Mouse (Mus musculus): ENCODE data around the gene Rplp0. TPM values are rescaled to one million over a fixed set of nuclear protein-coding genes. Genes with fewer than 3 reads are reported as not detected.

Rplp0 gene
- 1,459 and 1,525 TPM in 2 replicates for polyA plus RNA-seq (2015; fragmentation: Nextera tagmentation; extraction: Ambion mirVana)

GRCm38 (mm10) chr5:115559237-115560101, at the start of gene Rplp0:
Gene Rplp0 (plus strand): TSS chr5:115559467.
- Histone ChIP-seq H3K9ac (ENCODE audit: low read depth, low read length) (peak within 1 kb of the TSS; percentile 94), H3K27ac (peak within 1 kb of the TSS; percentile 88), H3K4me1 (replicated peaks; ENCODE audit: insufficient read depth, low read length) (peaks cover 6% of the 10 kb centered on the region; the same call in 1 of the 2 replicates), H3K9me3 (replicated peaks; ENCODE audit: low read length) (no peaks in the 10 kb centered on the region), H3K4me3 (replicated peaks; ENCODE audit: low read depth, low read length) (peak within 1 kb of the TSS; percentile 77), H3K36me3 (ENCODE audit: insufficient read depth, low read length) (peaks cover 27% of the 10 kb centered on the region), H3K27me3 (ENCODE audit: insufficient read depth, low read length) (no peaks in the 10 kb centered on the region), H3K4me2 (ENCODE audit: low read length) (peak within 1 kb of the TSS; percentile 77)
- TF ChIP-seq CTCF (IDR thresholded peaks at IDR 0.05; ENCODE audit: low read depth), result peak; percentile 99
- WGBS, result under 1% methylated on average over 76 of the region's 78 CpGs
- DNase-seq (ENCODE audit: low spot score), result peak; percentile 98
- peak; percentile 97 for ATAC-seq (replicated peaks; ENCODE audit: low FRiP score, low read depth)

- peak overlapping the region; percentile 31 for H3K9ac ChIP-seq (ENCODE audit: low read depth, low read length)
These were observed 49.2 kb upstream of the Rplp0 start for GRCm38 (mm10) chr5:115509790-115510689.

GRCm38 (mm10) chr5:115512375-115512774, 46.9 kb upstream of the Rplp0 start:
- Histone ChIP-seq H3K9me3 (replicated peaks; ENCODE audit: low read length) (no peaks in the 10 kb centered on the region), H3K27ac (no peak overlapping the region), H3K4me1 (replicated peaks; ENCODE audit: insufficient read depth, low read length) (peaks cover 39% of the 10 kb centered on the region), H3K27me3 (ENCODE audit: insufficient read depth, low read length) (no peaks in the 10 kb centered on the region), H3K9ac (ENCODE audit: low read depth, low read length) (no peak overlapping the region), H3K4me2 (ENCODE audit: low read length) (no peak overlapping the region), H3K4me3 (replicated peaks; ENCODE audit: low read depth, low read length) (no peak overlapping the region), H3K36me3 (ENCODE audit: insufficient read depth, low read length) (0 out of 2 replicates have a peak, but pooled peaks cover 4% of the 10 kb centered on the region)
- WGBS, result 89% methylated on average over 7 of the region's 7 CpGs
- no peak for DNase-seq (ENCODE audit: low spot score)
- ATAC-seq (replicated peaks; ENCODE audit: low FRiP score, low read depth), result no peak
- no peak for TF ChIP-seq CTCF (IDR thresholded peaks at IDR 0.05; ENCODE audit: low read depth)

More at GRCm38 (mm10) chr5:115509790-115510689, 49.2 kb upstream of the Rplp0 start:
- peak overlapping the region; percentile 78 for H3K27ac ChIP-seq
- peak overlapping the region; percentile 93; the same call in 1 of the 2 replicates for H3K4me3 ChIP-seq (replicated peaks; ENCODE audit: low read depth, low read length)
- no peak for TF ChIP-seq CTCF (IDR thresholded peaks at IDR 0.05; ENCODE audit: low read depth)
- no peaks in the 10 kb centered on the region for H3K9me3 ChIP-seq (replicated peaks; ENCODE audit: low read length)
- H3K4me1 ChIP-seq (replicated peaks; ENCODE audit: insufficient read depth, low read length), result peaks cover 37% of the 10 kb centered on the region
- no peaks in the 10 kb centered on the region for H3K27me3 ChIP-seq (ENCODE audit: insufficient read depth, low read length)
- ATAC-seq (replicated peaks; ENCODE audit: low FRiP score, low read depth) (no peak), DNase-seq (ENCODE audit: low spot score) (no peak)
- no peaks in the 10 kb centered on the region for H3K36me3 ChIP-seq (ENCODE audit: insufficient read depth, low read length)
- peak overlapping the region; percentile 88 for H3K4me2 ChIP-seq (ENCODE audit: low read length)
- WGBS, result 65% methylated on average over 15 of the region's 15 CpGs

- no peak for ATAC-seq (replicated peaks; ENCODE audit: low FRiP score, low read depth)
- no peaks in the 10 kb centered on the region for H3K27me3 ChIP-seq (ENCODE audit: insufficient read depth, low read length)
- H3K36me3 ChIP-seq (ENCODE audit: insufficient read depth, low read length), result 0 out of 2 replicates have a peak, but pooled peaks cover 4% of the 10 kb centered on the region
- H3K4me3 ChIP-seq (replicated peaks; ENCODE audit: low read depth, low read length), result no peak overlapping the region
- no peaks in the 10 kb centered on the region for H3K9me3 ChIP-seq (replicated peaks; ENCODE audit: low read length)
- no peak for TF ChIP-seq CTCF (IDR thresholded peaks at IDR 0.05; ENCODE audit: low read depth)
- WGBS, result 96% methylated on average over 14 of the region's 14 CpGs
- no peak for DNase-seq (ENCODE audit: low spot score)
- H3K9ac ChIP-seq (ENCODE audit: low read depth, low read length), result no peak overlapping the region
- H3K4me2 ChIP-seq (ENCODE audit: low read length), result no peak overlapping the region
- no peak overlapping the region for H3K27ac ChIP-seq
- H3K4me1 ChIP-seq (replicated peaks; ENCODE audit: insufficient read depth, low read length), result peaks cover 30% of the 10 kb centered on the region
These were observed 46.0 kb upstream of the Rplp0 start for GRCm38 (mm10) chr5:115513246-115513645.

GRCm38 (mm10) chr5:115513721-115514120, 45.5 kb upstream of the Rplp0 start:
- Histone ChIP-seq H3K9ac (ENCODE audit: low read depth, low read length) (no peak overlapping the region), H3K4me3 (replicated peaks; ENCODE audit: low read depth, low read length) (no peak overlapping the region), H3K4me1 (replicated peaks; ENCODE audit: insufficient read depth, low read length) (peaks cover 25% of the 10 kb centered on the region), H3K4me2 (ENCODE audit: low read length) (no peak overlapping the region), H3K9me3 (replicated peaks; ENCODE audit: low read length) (no peaks in the 10 kb centered on the region), H3K27ac (no peak overlapping the region), H3K36me3 (ENCODE audit: insufficient read depth, low read length) (0 out of 2 replicates have a peak, but pooled peaks cover 4% of the 10 kb centered on the region), H3K27me3 (ENCODE audit: insufficient read depth, low read length) (no peaks in the 10 kb centered on the region)
- no peak for TF ChIP-seq CTCF (IDR thresholded peaks at IDR 0.05; ENCODE audit: low read depth)
- 90% methylated on average over 16 of the region's 16 CpGs for WGBS
- DNase-seq (ENCODE audit: low spot score), result no peak
- no peak for ATAC-seq (replicated peaks; ENCODE audit: low FRiP score, low read depth)

- Histone ChIP-seq H3K27me3 (ENCODE audit: insufficient read depth, low read length) (no peaks in the 10 kb centered on the region), H3K27ac (peak overlapping the region; percentile 84), H3K9ac (ENCODE audit: low read depth, low read length) (no peak overlapping the region), H3K4me3 (replicated peaks; ENCODE audit: low read depth, low read length) (no peak overlapping the region), H3K9me3 (replicated peaks; ENCODE audit: low read length) (no peaks in the 10 kb centered on the region), H3K4me2 (ENCODE audit: low read length) (0 out of 2 replicates have a peak overlapping the region, but pooled peaks have one; percentile 36), H3K4me1 (replicated peaks; ENCODE audit: insufficient read depth, low read length) (peaks cover 20% of the 10 kb centered on the region), H3K36me3 (ENCODE audit: insufficient read depth, low read length) (0 out of 2 replicates have a peak, but pooled peaks cover 4% of the 10 kb centered on the region)
- TF ChIP-seq CTCF (IDR thresholded peaks at IDR 0.05; ENCODE audit: low read depth), result no peak
- WGBS, result 52% methylated on average over 6 of the region's 6 CpGs
- ATAC-seq (replicated peaks; ENCODE audit: low FRiP score, low read depth) (no peak), DNase-seq (ENCODE audit: low spot score) (no peak)
These were observed 44.9 kb upstream of the Rplp0 start for GRCm38 (mm10) chr5:115514346-115514745.

Data from kidney, postnatal 0 days (tissue).